22 mouse cellular contexts compared by ENCODE assay signal in the genomic region with DNA sequence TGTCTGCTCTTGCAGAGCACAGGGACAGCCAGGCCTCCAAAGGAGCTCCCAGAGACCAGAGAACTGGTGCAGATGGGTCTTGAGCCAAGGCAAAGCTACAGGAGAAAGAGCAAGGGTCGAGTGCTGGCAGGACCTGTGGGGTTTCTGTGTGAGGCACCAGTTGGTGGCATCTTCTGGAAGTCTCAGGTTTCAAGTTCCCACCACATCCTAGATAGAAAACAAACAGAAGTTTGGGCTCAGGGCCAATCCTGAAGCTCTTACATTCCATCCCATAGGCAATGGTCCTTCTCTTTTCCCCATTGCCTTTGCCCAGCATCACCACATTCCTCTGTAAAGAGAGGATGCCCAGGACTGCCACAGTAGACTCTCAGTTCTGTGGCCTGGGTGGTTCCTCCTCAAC. TPM values are rescaled to one million over a fixed set of nuclear protein-coding genes. Genes with fewer than 3 reads are reported as not detected.
DNase-seq lines count a peak whose midpoint lies in the region; ATAC-seq and TF ChIP-seq lines count a peak whose summit lies in the region.
"Had no signal": no experiment of that assay in that cellular context is flagged by ENCODE, and none has a peak within 500 bp of the region (broad histone marks: within the 10 kb centered on the region; RNA-seq: fewer than 3 reads in every experiment).

No protein-coding gene starts in this region.

- WGBS in lung, embryonic 16.5 days, result 3% methylated on average over 1 of the region's 1 CpGs
- WGBS in kidney, adult 2 months, result 22% methylated on average over 1 of the region's 1 CpGs

- H3K27me3 ChIP-seq in lung, embryonic 16.5 days (ENCODE audit: control insufficient read depth, insufficient read depth, low read depth, low read length), result no peaks in the 10 kb centered on the region
- H3K27me3 ChIP-seq in kidney, adult 2 months (replicated peaks; ENCODE audit: control insufficient read depth, insufficient read depth, low read length), result no peaks in the 10 kb centered on the region
- H3K27me3 ChIP-seq: hindbrain, embryonic 15.5 days; Patski had no signal

- H3K9ac ChIP-seq in lung, embryonic 16.5 days (ENCODE audit: low read length), result no peak overlapping the region
- H3K9ac ChIP-seq: embryonic facial prominence, embryonic 15.5 days; heart, embryonic 13.5 days; hindbrain, embryonic 15.5 days had no signal

- H3K27ac ChIP-seq in lung, embryonic 16.5 days (ENCODE audit: low read length), result no peak overlapping the region
- no peak overlapping the region for H3K27ac ChIP-seq in kidney, adult 2 months (ENCODE audit: insufficient read depth, low read depth, low read length)
- H3K27ac ChIP-seq: embryonic facial prominence, embryonic 15.5 days; forebrain, embryonic 10.5 days; heart, embryonic 13.5 days; hindbrain, embryonic 15.5 days had no signal

- H3K4me2 ChIP-seq in lung, embryonic 16.5 days (ENCODE audit: low read depth, low read length), result no peak overlapping the region
- H3K4me2 ChIP-seq: embryonic facial prominence, embryonic 15.5 days; heart, embryonic 13.5 days; hindbrain, embryonic 15.5 days had no signal

- H3K36me3 ChIP-seq in lung, embryonic 16.5 days (ENCODE audit: control insufficient read depth, insufficient read depth, low read length), result no peaks in the 10 kb centered on the region
- H3K36me3 ChIP-seq in kidney, adult 2 months (ENCODE audit: control insufficient read depth, insufficient read depth, low read length), result no peaks in the 10 kb centered on the region
- H3K36me3 ChIP-seq: embryonic facial prominence, embryonic 15.5 days; forebrain, embryonic 10.5 days; heart, embryonic 13.5 days; hindbrain, embryonic 15.5 days had no signal

- peaks cover 7% of the 10 kb centered on the region; the same call in 1 of the 2 replicates for H3K4me1 ChIP-seq in lung, embryonic 16.5 days (replicated peaks; ENCODE audit: control insufficient read depth, insufficient read depth, low read length)
- no peaks in the 10 kb centered on the region for H3K4me1 ChIP-seq in kidney, adult 2 months (ENCODE audit: control insufficient read depth, insufficient read depth, low read length)
- H3K4me1 ChIP-seq: forebrain, embryonic 10.5 days; hindbrain, embryonic 15.5 days had no signal

- peak; percentile 50 for DNase-seq in cerebellum, adult 9-11 months
- DNase-seq in lung, postnatal 10 days, result no peak
- DNase-seq in 3T3-L1 (ENCODE audit: low read depth, low spot score), result peak; percentile 69
- DNase-seq in kidney, adult 2 months, result no peak
- DNase-seq: adrenal gland, postnatal 14 days; B cell, adult 2 months; gastrocnemius, postnatal 36 days; heart, adult 11 months; heart, postnatal 36 days had no signal

- H3K9me3 ChIP-seq in lung, embryonic 16.5 days (ENCODE audit: control insufficient read depth, low read length), result no peaks in the 10 kb centered on the region
- H3K9me3 ChIP-seq: embryonic facial prominence, embryonic 15.5 days; forebrain, embryonic 10.5 days; G1E; heart, embryonic 13.5 days; hindbrain, embryonic 15.5 days had no signal

- TF ChIP-seq POLR2A in kidney, adult 2 months (IDR thresholded peaks at IDR 0.05; ENCODE audit: low read depth, low read length), result no peak

- TF ChIP-seq CTCF in kidney, adult 2 months (conservative IDR thresholded peaks at IDR 0.05; ENCODE audit: insufficient read depth, insufficient read length, low read depth, low read length), result no peak

- ATAC-seq in cerebellum, adult (ENCODE audit: insufficient number of reproducible peaks, low FRiP score, low TSS enrichment), result no peak
- peak; percentile 21 for ATAC-seq in lung, embryonic 16.5 days (ENCODE audit: low read depth)
- ATAC-seq in common myeloid progenitor, adult 5-6 weeks (replicated peaks; ENCODE audit: low read depth, poor library complexity, severe bottlenecking), result 0 out of 2 replicates have a peak, but pooled peaks have one; percentile 36
- ATAC-seq: forebrain, embryonic 14.5 days; Patski had no signal

- H3K4me3 ChIP-seq in lung, embryonic 16.5 days (ENCODE audit: low read length), result no peak overlapping the region
- H3K4me3 ChIP-seq in kidney, adult 2 months (ENCODE audit: insufficient read depth, low read depth, low read length), result no peak overlapping the region
- H3K4me3 ChIP-seq: embryonic facial prominence, embryonic 15.5 days; erythroblast, embryonic 14.5 days; forebrain, embryonic 10.5 days; heart, embryonic 13.5 days; hindbrain, embryonic 15.5 days had no signal

RNA-seq across cellular contexts. Expression of a gene that starts 6.4 kb away (rescaled TPM):
- 133 and 139 TPM in 2 replicates for polyA plus RNA-seq in lung, embryonic 16.5 days (2015; fragmentation: Nextera tagmentation; extraction: Ambion mirVana)
- total RNA-seq in common myeloid progenitor, adult 5-6 weeks (2017), result 123 and 126 TPM in 2 replicates
- 42.6 and 47.9 TPM in 2 replicates for polyA plus RNA-seq in kidney, adult 2 months (2012; rRNA removed)

RNA-seq across cellular contexts. Expression of a gene that starts 8.9 kb away (rescaled TPM):
- polyA plus RNA-seq in lung, embryonic 16.5 days (2015; fragmentation: Nextera tagmentation; extraction: Ambion mirVana), result 73.2 and 77.2 TPM in 2 replicates
- 22.9 and 31.3 TPM in 2 replicates for total RNA-seq in common myeloid progenitor, adult 5-6 weeks (2017)
- polyA plus RNA-seq in kidney, adult 2 months (2012; rRNA removed), result 64.1 and 66.7 TPM in 2 replicates

RNA-seq across cellular contexts. Expression of a gene that starts 38.7 kb away (rescaled TPM):
- 1.6 and 2.2 TPM in 2 replicates for polyA plus RNA-seq in lung, embryonic 16.5 days (2015; fragmentation: Nextera tagmentation; extraction: Ambion mirVana)
- 0.58 and 0.73 TPM in 2 replicates for total RNA-seq in common myeloid progenitor, adult 5-6 weeks (2017)
- 0.14 and 0.19 TPM in 2 replicates for polyA plus RNA-seq in kidney, adult 2 months (2012; rRNA removed)
- total RNA-seq: heart, postnatal 36 days had no signal
- polyA plus RNA-seq: activated CD4-positive, CD25-positive, alpha-beta regulatory T cell, adult 4 months; CD4-positive, CD25-positive, alpha-beta regulatory T cell, adult 4 months had no signal

RNA-seq across cellular contexts. Expression of a gene that starts 54.1 kb away (rescaled TPM):
- polyA plus RNA-seq in lung, embryonic 16.5 days (2015; fragmentation: Nextera tagmentation; extraction: Ambion mirVana), result 10.7 and 12.2 TPM in 2 replicates
- 5.3 and 6.4 TPM in 2 replicates for total RNA-seq in common myeloid progenitor, adult 5-6 weeks (2017)
- polyA plus RNA-seq in kidney, adult 2 months (2012; rRNA removed), result 5.6 and 6.8 TPM in 2 replicates

RNA-seq across cellular contexts. Expression of a gene that starts 54.2 kb away (rescaled TPM):
- 1.4 and 1.7 TPM in 2 replicates for polyA plus RNA-seq in lung, embryonic 16.5 days (2015; fragmentation: Nextera tagmentation; extraction: Ambion mirVana)
- 0.05 TPM in 1 of 2 replicates, not detected in the other for total RNA-seq in common myeloid progenitor, adult 5-6 weeks (2017)
- polyA plus RNA-seq in kidney, adult 2 months (2012; rRNA removed), result 1.0 and 1.5 TPM in 2 replicates
- polyA plus RNA-seq: activated CD4-positive, CD25-positive, alpha-beta regulatory T cell, adult 4 months; CD4-positive, CD25-positive, alpha-beta regulatory T cell, adult 4 months; erythroblast, embryonic 14.5 days; G1E had no signal

Comparison
In these comparisons a context has a peak if more than half of its experiments do, and no peak if none do; other contexts are left out.
1. DNase-seq: peak in cerebellum, adult 9-11 months (single experiment) and 3T3-L1 (single experiment); none in lung, postnatal 10 days (single experiment) and kidney, adult 2 months (single experiment).